Mouse (Mus musculus) hindbrain, embryonic 15.5 days (tissue): ENCODE measurements around the gene Sbf2. TPM values are rescaled to one million over a fixed set of nuclear protein-coding genes. Genes with fewer than 3 reads are reported as not detected.

Experiments used
- ATAC-seq: fragments of 200-750 bp; cut with Nextera tagmentation; 2 replicates; pipeline ENCODE4 v1.8.0; 2017; ENCODE audit warnings: low read depth, moderate number of reproducible peaks, moderate TSS enrichment; ENCODE audit not compliant: low FRiP score
- H3K27ac ChIP-seq: fragments of 300-500 bp; sonication (generic); replicated peaks from 2 replicates; pipeline ENCODE4 v1.5.1; 2015; ENCODE audit warnings: mild to moderate bottlenecking, inconsistent platforms
- H3K27me3 ChIP-seq: fragments of 300-500 bp; sonication (generic); 2 replicates; pipeline ENCODE4 v1.6.1; 2015; ENCODE audit warnings: control low read depth, inconsistent platforms
- H3K36me3 ChIP-seq: fragments of 300-500 bp; sonication (generic); 2 replicates; pipeline ENCODE4 v1.6.1; 2015; ENCODE audit warnings: control low read depth, inconsistent platforms
- H3K4me1 ChIP-seq: fragments of 300-500 bp; sonication (generic); replicated peaks from 2 replicates; pipeline ENCODE4 v1.6.1; 2015; ENCODE audit warnings: control low read depth, inconsistent platforms
- H3K4me2 ChIP-seq: fragments of 300-500 bp; sonication (generic); 2 replicates; pipeline ENCODE4 v1.6.1; 2015; ENCODE audit warnings: moderate library complexity, mild to moderate bottlenecking, inconsistent platforms
- H3K4me3 ChIP-seq: fragments of 300-500 bp; sonication (generic); 2 replicates; pipeline ENCODE4 v1.5.1; 2015; ENCODE audit warnings: mild to moderate bottlenecking, inconsistent platforms
- H3K9ac ChIP-seq: fragments of 300-500 bp; sonication (generic); 2 replicates; pipeline ENCODE4 v1.6.1; 2015; ENCODE audit warnings: inconsistent platforms
- H3K9me3 ChIP-seq: fragments of 300-500 bp; sonication (generic); 2 replicates; pipeline ENCODE4 v1.6.1; 2016; ENCODE audit warnings: control low read depth, inconsistent platforms
- WGBS: fragments of 180-500 bp; shearing (Covaris S2); methylation state at CpG from one replicate; pipeline ENCODE4 v1.1.7; 2015; 5-methylcytosine and 5-hydroxymethylcytosine counted together
- polyA plus RNA-seq: library from polyadenylated mRNA; unstranded; fragments of >200 nt; fragmentation: Nextera tagmentation; extraction: Ambion mirVana; gene quantifications from 2 replicates; pipeline ENCODE4 v1.2.1, GENCODE M21; 2015

Gene Sbf2
- polyA plus RNA-seq, 1 experiment from 2014 or later = 55.1 TPM

DNA sequence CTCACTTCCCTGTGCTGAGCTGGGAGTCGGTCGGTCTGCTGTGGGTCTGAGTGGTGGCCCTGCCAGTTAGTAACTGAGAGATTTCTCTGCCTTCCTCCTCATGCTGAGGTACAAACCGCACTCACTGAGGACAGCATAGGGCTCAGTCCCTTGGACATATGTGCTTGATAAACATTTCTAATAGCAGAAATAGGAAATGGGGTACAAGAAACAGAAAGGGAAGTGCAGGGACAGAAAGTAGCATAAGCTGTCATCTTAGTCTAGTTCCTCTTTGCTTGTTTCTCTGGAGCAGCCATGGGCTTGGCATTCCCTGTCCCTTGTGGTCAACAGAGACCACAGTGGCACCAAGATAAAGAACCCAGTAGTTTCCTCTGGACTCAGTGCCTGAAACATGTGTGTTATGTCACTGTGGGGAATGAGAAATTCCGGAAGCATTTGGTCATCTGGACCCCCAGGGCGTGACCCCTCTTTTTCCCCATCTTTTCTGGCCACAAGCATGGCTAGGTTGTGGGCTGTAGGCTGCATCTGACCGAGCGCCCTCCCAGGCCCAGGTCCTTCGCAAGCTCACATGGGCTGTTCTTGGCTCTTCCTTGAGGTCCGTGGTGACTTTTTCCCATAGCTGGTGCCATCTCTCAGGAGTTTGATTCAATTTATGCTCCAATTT is 301.2 kb downstream of the Sbf2 start:
- Histone ChIP-seq H3K4me1 (no peaks in the 10 kb centered on the region), H3K4me2 (no peak overlapping the region), H3K36me3 (peaks cover 82% of the 10 kb centered on the region), H3K27ac (no peak overlapping the region), H3K9ac (no peak overlapping the region), H3K27me3 (no peaks in the 10 kb centered on the region), H3K4me3 (no peak overlapping the region), H3K9me3 (no peaks in the 10 kb centered on the region)
- no peak for ATAC-seq
- 95% methylated on average over 9 of the region's 9 CpGs for WGBS

DNA sequence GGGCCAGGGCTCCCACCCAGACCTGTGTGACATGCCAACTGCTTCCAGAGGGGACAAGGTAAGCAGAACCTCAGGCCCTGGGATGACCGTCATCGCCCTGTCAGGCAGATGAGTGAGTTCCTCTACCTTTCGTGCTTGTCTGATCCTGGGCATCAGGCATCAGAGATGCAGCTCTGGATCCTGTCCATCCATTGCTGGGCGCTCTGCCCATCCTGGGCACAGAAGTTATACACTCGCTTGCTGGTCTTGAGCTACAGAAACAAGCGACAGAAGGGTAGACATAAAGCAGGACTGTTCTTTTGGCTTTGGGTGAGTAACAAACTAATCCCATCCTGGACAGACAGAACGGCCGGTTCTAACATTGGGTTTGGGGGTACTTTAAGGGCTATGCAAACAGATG is 305.5 kb downstream of the Sbf2 start:
- Histone ChIP-seq H3K9ac (no peak overlapping the region), H3K4me1 (no peaks in the 10 kb centered on the region), H3K27me3 (no peaks in the 10 kb centered on the region), H3K4me3 (no peak overlapping the region), H3K36me3 (peaks cover 46% of the 10 kb centered on the region), H3K9me3 (no peaks in the 10 kb centered on the region), H3K4me2 (no peak overlapping the region), H3K27ac (no peak overlapping the region)
- 91% methylated on average over 8 of the region's 8 CpGs for WGBS
- ATAC-seq = no peak

DNA sequence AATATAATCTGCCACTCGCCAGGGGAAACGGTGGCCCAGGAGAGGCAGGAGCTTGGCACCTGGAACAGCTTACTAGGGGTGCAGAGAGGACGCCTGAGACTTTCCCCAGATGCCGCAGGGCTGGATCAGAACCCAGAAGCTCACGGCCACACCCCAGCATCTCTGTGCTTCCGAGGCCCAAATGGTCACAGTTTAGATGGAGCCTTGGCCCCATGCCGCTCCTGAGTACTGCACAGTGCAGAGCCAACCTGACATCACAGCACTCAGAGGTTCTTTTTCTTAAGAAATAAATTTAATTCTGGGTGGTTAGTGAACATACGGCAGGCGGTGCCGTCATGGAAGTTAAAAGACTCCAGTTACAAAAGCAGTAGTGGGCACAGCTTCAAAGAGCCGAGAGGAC is 307.0 kb downstream of the Sbf2 start:
- no peaks in the 10 kb centered on the region for H3K27me3 ChIP-seq
- ATAC-seq = no peak
- no peak overlapping the region for H3K27ac ChIP-seq
- H3K9me3 ChIP-seq = no peaks in the 10 kb centered on the region
- H3K36me3 ChIP-seq = peaks cover 32% of the 10 kb centered on the region
- H3K4me1 ChIP-seq = no peaks in the 10 kb centered on the region
- H3K4me3 ChIP-seq = no peak overlapping the region
- H3K4me2 ChIP-seq = no peak overlapping the region
- WGBS = 91% methylated on average over 11 of the region's 11 CpGs
- no peak overlapping the region for H3K9ac ChIP-seq

DNA sequence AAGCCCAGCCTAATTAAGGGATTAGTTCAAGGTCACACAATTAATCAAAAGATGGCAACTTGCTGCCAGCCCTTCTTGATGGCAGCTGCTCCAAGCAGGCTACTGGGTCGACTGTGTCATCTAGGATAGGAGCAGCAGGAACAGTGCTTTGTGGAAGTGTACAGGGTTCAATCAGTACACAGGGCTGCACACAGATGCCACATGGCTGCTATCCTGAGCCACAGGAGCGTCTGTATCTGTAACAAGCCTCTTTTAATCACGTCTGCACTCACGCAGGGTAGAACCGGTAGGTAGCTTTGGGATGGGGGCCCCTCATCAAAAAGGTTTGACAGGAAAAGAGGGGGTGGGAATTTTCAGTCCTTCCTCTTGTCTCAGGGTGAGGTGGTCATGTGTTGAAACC is 308.4 kb downstream of the Sbf2 start:
- 66% methylated on average over 5 of the region's 5 CpGs for WGBS
- no peak for ATAC-seq
- Histone ChIP-seq H3K27me3 (no peaks in the 10 kb centered on the region), H3K4me3 (no peak overlapping the region), H3K36me3 (peaks cover 18% of the 10 kb centered on the region), H3K9me3 (no peaks in the 10 kb centered on the region), H3K4me1 (no peaks in the 10 kb centered on the region), H3K4me2 (no peak overlapping the region), H3K9ac (no peak overlapping the region), H3K27ac (no peak overlapping the region)

DNA sequence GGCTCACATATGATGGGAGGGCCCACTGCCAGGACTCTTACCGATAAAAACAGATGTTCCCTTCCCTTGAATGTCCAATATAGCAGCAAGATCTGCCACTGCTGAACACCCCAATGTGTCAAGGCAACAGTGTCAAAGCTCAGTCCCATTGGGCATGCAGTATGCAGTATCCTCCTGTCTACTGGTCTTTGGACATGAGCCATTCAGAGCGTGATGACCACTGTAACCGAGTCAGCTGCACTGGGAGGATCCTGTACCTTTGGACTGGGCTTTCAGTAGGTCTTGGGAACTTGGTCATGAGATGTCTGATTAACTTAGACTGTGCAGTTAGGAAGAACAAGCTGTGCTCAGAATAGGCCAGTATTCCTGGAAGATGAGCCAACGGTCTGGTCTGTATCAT is 309.2 kb downstream of the Sbf2 start:
- Histone ChIP-seq H3K4me1 (no peaks in the 10 kb centered on the region), H3K4me2 (no peak overlapping the region), H3K27me3 (no peaks in the 10 kb centered on the region), H3K36me3 (peaks cover 12% of the 10 kb centered on the region; the same call in 1 of the 2 replicates), H3K9ac (no peak overlapping the region), H3K9me3 (no peaks in the 10 kb centered on the region), H3K27ac (no peak overlapping the region), H3K4me3 (no peak overlapping the region)
- WGBS = 93% methylated on average over 4 of the region's 4 CpGs
- no peak for ATAC-seq

DNA sequence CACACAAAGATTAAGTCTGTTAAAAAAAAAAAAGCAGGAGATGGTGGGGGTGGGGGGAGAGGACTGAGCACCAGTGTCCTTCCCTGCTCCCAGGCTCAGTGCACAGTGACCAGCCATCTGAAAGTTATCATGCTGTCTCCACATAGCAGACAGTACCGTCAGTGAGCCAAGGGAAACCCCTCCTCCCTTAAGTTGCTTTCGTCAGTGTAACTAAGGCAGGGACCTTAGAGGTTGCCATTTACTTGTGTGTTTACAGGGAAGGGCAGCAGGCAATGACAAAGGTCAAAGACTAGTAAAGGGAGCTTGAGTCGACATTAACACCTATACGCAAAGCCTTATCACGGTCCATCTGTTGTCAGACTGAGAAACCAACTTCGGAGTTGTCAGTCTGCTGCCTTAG is 311.8 kb downstream of the Sbf2 start:
- Histone ChIP-seq H3K4me2 (no peak overlapping the region), H3K4me1 (no peaks in the 10 kb centered on the region)
- 87% methylated on average over 6 of the region's 6 CpGs for WGBS

DNA sequence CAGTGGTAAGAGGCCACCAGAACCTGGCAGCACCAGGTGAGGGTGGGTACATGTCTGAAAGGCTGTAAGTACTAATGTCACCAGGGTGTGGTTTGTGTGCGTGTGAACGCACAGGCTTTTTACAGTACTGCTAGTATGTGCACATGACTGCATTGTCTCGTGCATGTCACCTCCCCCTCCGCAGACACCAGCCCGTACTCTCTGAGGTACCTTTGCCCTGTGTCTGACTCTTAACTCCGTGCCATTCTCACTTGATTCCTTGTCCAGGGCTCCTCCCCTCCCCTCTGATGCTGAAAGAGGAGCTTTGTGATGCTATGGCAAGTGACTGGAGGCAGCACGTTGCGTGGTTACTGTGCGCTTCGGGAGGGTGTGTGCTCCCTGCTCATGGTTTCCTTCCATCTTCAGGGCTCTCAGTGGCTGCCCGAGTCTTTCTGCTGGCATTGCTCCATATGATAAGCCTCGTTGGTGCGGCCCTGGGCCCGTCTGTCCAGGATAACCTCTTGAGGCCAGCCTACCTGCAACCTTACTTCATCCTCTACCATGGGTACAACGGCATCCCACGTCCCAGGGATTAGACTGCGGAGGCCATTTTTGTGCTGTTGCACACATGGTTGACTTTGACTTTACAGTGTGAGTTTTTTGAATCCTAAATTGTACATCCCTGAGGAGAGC is 315.8 kb downstream of the Sbf2 start:
- no peaks in the 10 kb centered on the region for H3K9me3 ChIP-seq
- H3K27ac ChIP-seq = no peak overlapping the region
- H3K27me3 ChIP-seq = no peaks in the 10 kb centered on the region
- no peak overlapping the region for H3K4me2 ChIP-seq
- H3K9ac ChIP-seq = no peak overlapping the region
- no peak for ATAC-seq
- H3K36me3 ChIP-seq = no peaks in the 10 kb centered on the region
- H3K4me1 ChIP-seq = 0 out of 2 replicates have a peak, but pooled peaks cover 3% of the 10 kb centered on the region
- 92% methylated on average over 17 of the region's 17 CpGs for WGBS
- no peak overlapping the region for H3K4me3 ChIP-seq

More for the DNA sequence above, 311.8 kb downstream of the Sbf2 start:
- Histone ChIP-seq H3K36me3 (0 out of 2 replicates have a peak, but pooled peaks cover 2% of the 10 kb centered on the region), H3K27ac (no peak overlapping the region), H3K27me3 (no peaks in the 10 kb centered on the region), H3K9ac (no peak overlapping the region), H3K4me3 (no peak overlapping the region), H3K9me3 (no peaks in the 10 kb centered on the region)
- ATAC-seq = no peak

DNA sequence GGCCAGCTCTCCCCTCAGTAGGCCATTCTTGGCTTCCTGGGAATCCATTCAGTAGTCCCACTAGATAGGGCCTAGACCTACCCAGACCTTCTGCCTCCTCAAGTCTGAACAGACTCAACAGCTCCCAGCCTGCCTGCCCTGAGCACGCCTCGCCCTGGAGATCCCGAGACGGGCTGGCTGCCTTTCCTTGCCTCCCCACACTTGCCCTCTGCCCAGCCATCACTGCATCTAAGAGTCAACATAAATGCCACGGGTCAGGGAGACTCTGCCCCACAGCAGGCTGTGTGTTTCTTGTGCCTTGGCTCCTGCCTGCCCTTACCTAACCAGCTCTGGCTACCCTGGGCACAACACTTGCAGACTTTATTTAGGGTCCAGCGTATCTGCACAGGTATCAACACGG is 316.6 kb downstream of the Sbf2 start:
- Histone ChIP-seq H3K9ac (no peak overlapping the region), H3K9me3 (no peaks in the 10 kb centered on the region), H3K4me1 (0 out of 2 replicates have a peak, but pooled peaks cover 3% of the 10 kb centered on the region), H3K36me3 (no peaks in the 10 kb centered on the region), H3K4me2 (no peak overlapping the region), H3K27ac (no peak overlapping the region; the same call in 1 of the 2 replicates), H3K4me3 (no peak overlapping the region), H3K27me3 (no peaks in the 10 kb centered on the region)
- no peak for ATAC-seq
- WGBS = 91% methylated on average over 7 of the region's 7 CpGs

DNA sequence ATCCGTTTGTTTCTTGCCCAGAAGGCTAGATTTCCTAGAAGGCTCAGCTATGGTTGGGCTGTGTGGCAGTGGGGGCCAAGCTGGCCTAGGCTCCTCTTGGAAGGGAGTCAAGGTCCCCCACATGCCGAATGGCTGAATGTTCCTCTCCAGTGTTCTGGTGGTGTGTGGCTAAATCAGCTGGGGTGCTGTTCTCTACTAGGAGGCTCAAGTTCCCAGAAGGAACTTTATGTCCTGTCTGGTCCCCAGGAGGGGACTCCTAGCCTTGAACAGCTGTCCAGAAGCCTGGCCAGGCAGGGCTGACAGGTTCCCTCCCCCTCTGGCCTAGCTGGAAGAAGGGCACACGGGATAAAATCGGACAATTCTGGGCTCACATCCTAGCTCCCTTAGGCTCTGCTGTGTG is 317.1 kb downstream of the Sbf2 start:
- Histone ChIP-seq H3K27ac (peak overlapping the region; percentile 22), H3K4me3 (no peak overlapping the region), H3K4me2 (no peak overlapping the region), H3K9ac (no peak overlapping the region), H3K36me3 (no peaks in the 10 kb centered on the region), H3K27me3 (no peaks in the 10 kb centered on the region), H3K4me1 (0 out of 2 replicates have a peak, but pooled peaks cover 3% of the 10 kb centered on the region), H3K9me3 (no peaks in the 10 kb centered on the region)
- 56% methylated on average over 4 of the region's 4 CpGs for WGBS
- no peak for ATAC-seq

DNA sequence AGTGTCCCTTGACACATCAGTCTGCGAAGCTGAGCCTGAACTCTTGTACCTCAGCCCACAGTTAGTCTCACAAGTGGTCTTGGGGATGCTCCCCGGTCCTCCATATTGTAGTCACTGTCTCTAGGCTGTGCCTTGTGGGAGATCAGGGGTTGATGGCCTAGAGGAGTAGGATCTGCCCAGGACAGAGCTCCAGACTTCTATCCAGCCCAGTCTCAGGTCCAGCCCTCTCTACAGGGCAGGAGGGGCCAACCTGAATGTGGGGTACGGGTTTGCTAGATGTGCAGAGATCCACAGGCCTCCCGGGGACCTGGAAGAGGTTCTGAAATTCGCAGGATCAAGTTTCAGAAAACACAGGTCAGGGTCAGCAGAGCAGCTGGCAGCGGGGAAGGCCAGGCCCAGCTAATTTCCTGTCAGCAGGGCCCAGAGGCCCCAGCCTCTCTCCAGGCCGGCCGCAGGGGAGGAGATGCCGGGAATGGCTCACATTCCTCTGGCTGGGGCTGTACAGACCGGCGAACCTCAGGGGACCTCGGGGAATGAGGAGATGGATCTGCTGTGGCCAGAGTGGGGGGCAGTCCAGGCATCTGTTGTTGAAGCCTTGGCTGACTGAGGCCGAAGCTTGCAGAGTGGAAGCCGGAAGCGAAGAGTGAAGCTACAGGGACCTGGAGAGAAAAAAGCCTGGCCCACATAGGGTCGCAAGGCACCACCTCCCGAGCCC is 317.7 kb downstream of the Sbf2 start:
- peak; percentile 51 for ATAC-seq
- Histone ChIP-seq H3K4me2 (no peak overlapping the region), H3K27me3 (no peaks in the 10 kb centered on the region), H3K9ac (no peak overlapping the region), H3K9me3 (no peaks in the 10 kb centered on the region), H3K4me1 (0 out of 2 replicates have a peak, but pooled peaks cover 3% of the 10 kb centered on the region), H3K27ac (peak overlapping the region; percentile 22), H3K4me3 (no peak overlapping the region), H3K36me3 (no peaks in the 10 kb centered on the region)
- WGBS = 36% methylated on average over 17 of the region's 17 CpGs

DNA sequence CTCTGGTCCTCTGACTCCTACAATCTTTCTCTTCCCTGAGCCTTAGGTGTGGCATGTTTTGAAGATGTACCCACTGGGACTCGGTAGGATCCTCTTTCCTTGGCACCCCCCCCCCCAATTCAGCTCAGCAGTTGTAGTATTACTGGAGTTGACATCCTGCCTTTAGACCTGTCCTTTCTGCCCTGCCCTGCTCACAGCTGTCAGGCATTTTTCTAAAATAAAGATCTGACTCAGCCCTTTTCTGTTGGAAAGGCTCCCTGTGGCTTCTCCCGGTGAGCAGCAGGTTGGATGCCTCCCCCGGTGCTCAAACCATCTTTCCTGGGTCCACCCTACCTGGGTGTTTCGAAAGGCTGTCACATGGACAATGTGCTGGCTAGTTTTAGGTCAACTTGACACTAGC is 325.1 kb downstream of the Sbf2 start:
- ATAC-seq = no peak
- H3K9me3 ChIP-seq = no peaks in the 10 kb centered on the region
- H3K4me3 ChIP-seq = no peak overlapping the region
- H3K4me1 ChIP-seq = peaks cover 6% of the 10 kb centered on the region; the same call in 1 of the 2 replicates
- H3K9ac ChIP-seq = no peak overlapping the region
- 70% methylated on average over 4 of the region's 4 CpGs for WGBS
- no peaks in the 10 kb centered on the region for H3K36me3 ChIP-seq
- no peak overlapping the region for H3K4me2 ChIP-seq
- H3K27me3 ChIP-seq = no peaks in the 10 kb centered on the region
- H3K27ac ChIP-seq = no peak overlapping the region

DNA sequence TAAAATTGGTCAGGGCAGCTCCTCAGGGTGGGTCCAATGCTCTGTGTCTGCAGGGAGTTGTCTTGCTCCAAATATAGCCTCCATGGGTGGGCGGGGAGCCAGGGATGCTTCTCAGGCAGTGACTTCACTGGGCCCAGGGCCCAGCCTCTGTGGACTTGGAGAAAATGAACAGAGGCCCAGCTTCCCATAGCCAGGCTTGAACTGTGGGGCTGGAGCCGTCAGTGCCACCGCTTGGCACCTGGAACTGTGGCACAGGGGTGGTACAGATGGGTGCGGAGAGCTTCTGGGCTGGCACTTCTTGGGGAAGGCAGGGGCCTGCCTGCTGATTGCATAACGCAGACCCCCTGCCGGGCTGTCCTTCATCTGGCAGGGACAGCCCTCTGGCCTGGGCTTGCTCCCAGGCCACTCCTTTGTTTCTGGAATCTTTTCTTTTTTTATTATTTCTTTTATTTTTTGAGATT is 326.0 kb downstream of the Sbf2 start:
- Histone ChIP-seq H3K9ac (no peak overlapping the region), H3K4me1 (peaks cover 6% of the 10 kb centered on the region; the same call in 1 of the 2 replicates), H3K27ac (no peak overlapping the region), H3K9me3 (no peaks in the 10 kb centered on the region), H3K4me3 (no peak overlapping the region), H3K36me3 (no peaks in the 10 kb centered on the region), H3K4me2 (no peak overlapping the region), H3K27me3 (no peaks in the 10 kb centered on the region)
- peak; percentile 32; the same call in 1 of the 2 replicates for ATAC-seq
- 65% methylated on average over 6 of the region's 6 CpGs for WGBS
